Mouse (Mus musculus) heart, postnatal 4 days (tissue): ENCODE data around the gene Lrrc4c. TPM values are rescaled to one million over a fixed set of nuclear protein-coding genes. Genes with fewer than 3 reads are reported as not detected.

Experiments used
- DNase-seq: peaks from one replicate; pipeline ENCODE4 v3.0.0; 2021
- total RNA-seq, 2 experiments: library from RNA; stranded (reverse); gene quantifications; 2 replicates each; pipeline ENCODE4 v1.2.3; 2021

The Lrrc4c gene
- total RNA-seq, 2 experiments from 2014 or later, result 0.67 to 0.70 TPM

- DNase-seq, result no peak
Measured at GRCm38 (mm10) chr2:96876062-96876461, 558.1 kb downstream of the Lrrc4c start.

DNA sequence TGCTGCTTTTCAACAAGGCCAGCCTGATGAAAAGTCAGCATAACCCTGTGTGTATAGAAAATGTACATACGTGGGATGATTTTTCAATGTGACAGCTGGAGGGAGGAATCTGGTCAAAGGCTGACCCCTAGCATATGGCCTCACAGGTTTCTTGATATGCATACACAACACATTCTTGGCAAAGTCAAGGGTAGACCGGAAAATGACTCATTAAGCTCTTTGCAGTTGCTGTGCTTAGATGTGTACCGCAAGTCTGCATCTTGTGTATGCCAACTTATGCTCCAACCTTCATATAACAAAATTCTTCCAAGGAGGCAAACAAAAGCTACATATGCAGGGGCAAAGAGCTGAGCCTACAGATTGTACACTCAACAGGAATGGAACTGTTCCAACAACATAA is 631.6 kb downstream of the Lrrc4c start:
- DNase-seq, result no peak

- no peak for DNase-seq
Measured at GRCm38 (mm10) chr2:96999521-96999920, 681.6 kb downstream of the Lrrc4c start.

DNA sequence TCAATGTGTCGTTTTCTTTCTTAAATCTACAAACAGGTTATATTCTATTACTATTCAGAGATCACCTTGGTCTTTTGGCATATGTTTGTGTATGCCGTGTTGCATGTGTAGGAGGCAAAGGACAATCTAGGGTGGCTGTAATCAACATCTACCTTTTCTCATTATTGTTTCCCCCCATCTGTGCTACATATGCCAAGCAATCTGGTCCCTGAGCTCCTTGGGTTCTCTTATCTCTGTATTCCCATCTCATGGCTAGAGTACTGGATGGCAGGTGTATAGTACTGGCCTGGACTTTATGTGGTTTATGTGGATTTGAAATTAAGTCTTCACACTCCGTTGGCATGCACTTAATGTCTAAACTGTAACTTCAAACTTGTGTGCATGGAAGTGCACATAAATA is 700.4 kb downstream of the Lrrc4c start:
- DNase-seq, result no peak

DNA sequence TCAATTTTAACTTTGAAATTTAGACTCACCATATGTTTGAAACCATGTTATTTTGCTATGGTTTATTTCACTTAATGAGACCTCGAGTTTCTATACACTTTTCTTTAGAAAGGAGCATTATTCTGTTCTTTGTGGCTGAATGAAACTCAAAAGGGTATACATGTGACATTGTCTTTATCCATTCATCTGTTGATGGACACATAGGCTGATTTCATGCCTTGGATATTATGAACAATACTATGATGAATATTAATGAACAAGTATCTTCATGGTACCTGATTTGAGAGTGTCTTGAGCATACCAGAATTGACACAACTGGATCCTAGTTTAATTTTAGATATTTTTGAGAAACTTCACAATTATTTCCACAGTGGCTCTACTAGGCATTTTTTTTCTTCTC is 709.0 kb downstream of the Lrrc4c start:
- DNase-seq, result no peak

- no peak for DNase-seq
Measured at GRCm38 (mm10) chr2:97027585-97027984, 709.6 kb downstream of the Lrrc4c start.

DNA sequence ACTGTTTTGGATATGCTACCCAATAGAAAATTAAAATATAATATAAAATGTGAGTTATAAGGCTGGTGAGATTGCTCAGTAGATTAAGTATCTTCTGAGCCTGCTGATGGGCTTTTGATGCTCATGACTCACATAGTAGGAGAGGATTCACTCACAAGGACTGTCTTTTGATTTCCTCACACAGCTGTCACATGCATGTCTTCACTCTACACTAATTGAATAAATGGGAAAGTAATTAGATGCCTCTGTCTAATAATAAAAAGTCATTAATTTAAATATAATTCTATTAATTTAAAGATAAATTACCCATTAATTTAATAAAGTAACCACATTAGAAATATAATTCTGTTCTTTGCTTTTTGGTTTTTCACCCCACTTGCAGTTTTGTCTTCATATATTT is 718.4 kb downstream of the Lrrc4c start:
- no peak for DNase-seq

- DNase-seq, result no peak
Measured at GRCm38 (mm10) chr2:97037024-97037814, 719.2 kb downstream of the Lrrc4c start.

DNA sequence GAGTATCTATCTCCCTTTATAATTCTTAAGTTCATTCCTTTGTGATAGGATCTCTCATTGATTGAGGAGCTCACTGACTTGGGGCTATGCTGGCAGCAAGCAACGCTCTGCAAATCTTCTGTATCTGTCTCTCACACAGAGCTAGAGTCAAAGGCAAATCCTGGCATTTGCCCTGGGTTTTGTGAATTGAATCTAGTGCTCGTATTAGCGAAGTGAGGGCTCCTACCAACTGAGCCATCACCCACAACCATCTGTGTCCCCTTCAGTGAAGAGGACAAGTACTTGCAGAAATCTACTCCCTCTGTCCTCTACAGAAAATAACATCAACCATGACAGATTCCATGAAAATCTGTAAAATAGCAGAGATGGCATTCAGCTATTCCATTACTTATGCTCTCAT is 726.0 kb downstream of the Lrrc4c start:
- DNase-seq, result no peak

DNA sequence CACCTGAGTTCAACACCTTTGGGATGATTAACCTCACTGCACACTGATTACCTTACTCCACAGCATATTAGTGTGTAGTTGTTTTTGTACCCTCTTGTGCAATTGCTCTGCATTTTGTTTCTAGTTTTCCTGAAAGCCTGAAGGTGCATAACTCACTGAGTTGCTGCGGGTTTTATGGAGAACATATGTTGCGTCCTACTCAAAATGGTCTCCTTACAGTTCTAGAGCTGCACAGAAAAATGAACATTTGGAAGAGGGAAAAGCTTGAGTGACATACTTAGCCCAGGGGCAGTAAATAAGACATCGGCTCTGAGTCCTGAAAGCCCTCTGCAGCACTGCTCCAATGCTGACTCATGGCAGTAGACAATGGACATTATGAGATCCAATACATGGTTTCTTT is 727.7 kb downstream of the Lrrc4c start:
- no peak for DNase-seq

- DNase-seq, result no peak
Measured at GRCm38 (mm10) chr2:97080156-97080555, 762.2 kb downstream of the Lrrc4c start.

DNA sequence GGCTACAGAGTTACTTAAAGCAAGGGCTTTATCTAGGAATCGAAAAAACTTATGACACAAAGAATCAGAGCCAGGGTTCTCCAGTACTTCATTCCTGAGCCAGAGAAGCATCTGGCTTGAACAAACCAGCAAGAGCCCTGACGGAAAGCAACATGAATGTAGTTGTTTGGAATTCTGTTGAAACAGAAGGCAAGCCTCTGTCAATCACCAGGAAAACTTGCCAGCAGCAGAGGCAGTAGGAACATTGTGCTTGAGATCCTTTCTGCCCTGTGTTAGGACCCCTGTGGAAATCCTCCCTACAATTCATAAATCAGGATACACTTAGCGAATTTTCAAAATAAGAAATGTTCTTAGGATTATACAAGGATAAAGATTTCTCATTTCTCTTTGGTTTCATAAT is 780.0 kb downstream of the Lrrc4c start:
- no peak for DNase-seq

DNA sequence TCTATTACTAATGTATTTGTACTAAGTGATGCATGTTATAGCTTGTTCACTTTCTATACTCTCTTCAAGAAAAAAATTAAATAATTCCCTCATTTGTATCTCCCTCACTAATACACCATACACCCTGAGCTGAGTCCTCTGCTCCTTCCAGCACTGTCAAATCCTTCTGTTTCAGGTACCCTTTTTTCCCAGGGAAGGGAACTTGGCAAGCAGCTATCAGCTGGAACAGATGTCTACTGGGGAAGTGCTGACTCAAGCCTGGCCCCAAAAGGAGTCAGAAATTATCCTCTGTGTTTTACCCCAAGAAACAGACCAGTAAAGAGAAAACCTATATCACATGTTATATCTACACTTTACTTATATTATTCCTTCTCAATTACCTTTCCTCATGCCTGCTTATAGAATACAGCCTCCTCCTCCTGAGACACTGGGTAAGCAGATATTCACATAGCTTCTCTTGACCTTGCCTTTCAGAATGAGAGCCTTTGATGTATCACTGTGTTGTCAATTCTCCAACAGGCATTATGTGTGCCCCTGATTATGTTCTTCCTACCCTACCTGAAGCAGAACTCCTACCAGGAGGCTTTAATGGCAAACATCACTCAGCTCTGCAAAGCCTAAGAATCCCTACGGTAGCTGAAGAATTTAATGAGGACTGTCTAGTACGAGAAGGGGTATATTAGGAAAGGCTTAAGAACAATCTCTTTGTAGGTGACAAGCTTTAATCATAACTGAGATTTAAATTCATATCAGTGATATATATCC is 785.6 kb downstream of the Lrrc4c start:
- DNase-seq, result no peak

GRCm38 (mm10) chr2:97124246-97124645 is 806.3 kb downstream of the Lrrc4c start:
- no peak for DNase-seq

DNA sequence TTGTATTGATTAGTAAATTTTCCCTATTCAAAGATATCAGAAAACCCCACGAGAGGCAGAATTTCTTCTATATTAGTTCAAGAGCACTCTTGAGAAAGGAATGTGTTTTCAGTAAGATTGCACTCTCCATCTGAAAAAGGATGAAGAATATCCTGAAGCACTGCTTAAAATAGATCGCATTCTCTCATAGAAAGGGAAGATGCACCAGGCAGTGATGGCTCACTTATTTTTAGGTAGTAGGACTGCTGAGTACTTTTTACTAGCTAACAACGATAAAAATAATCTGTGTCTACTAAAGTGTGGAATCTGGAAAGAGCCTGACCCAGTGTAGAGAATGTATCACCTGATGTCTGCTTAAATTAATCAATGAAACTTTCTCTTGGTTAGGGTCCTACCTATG is 820.5 kb downstream of the Lrrc4c start:
- DNase-seq, result no peak

DNA sequence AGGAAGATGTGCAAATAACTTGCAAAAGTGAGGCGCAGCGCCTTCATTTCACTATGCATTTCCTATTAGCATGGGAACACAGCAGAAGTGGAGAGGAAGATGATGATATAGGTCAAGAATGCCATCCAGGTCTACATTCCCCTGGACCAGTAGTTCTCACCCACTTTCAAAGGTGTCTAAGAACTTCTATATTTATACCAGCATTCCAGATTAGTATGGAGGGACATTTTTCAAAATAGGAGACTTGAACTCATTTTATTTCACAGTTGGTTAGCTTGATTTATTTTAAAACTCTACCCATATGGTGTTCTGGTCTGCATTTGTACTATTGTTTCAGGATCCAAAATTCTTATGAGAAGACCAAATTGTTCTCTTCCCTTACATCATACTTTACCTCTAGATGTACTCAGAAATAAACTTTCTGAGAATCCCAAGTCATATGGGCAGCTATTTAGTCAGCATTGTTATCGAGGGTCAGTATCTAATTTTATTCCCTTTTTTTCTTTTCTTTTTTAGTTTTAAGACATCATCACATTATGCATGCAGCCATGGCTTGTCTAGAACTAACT is 833.7 kb downstream of the Lrrc4c start:
- DNase-seq, result no peak

DNA sequence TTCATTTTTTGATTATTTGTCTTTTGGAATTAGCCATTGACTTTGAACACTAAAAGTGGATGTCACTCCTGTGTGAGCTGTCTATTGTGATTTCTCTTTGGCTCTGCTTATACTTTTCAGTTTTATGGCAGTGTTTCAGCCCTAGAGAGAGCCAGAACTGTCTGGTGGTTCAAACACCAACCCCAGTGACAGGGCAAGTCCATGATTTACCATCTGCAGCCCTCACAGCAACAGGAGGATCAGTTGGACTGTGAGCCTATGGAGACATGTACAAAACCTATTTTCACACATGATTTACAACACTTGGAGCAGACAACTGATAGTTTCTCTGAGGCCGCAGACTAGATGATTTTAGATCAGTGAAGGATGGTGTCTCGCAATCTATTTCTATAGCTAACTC is 847.8 kb downstream of the Lrrc4c start:
- no peak for DNase-seq

- no peak for DNase-seq
Measured at GRCm38 (mm10) chr2:97178399-97178798, 860.4 kb downstream of the Lrrc4c start.

DNA sequence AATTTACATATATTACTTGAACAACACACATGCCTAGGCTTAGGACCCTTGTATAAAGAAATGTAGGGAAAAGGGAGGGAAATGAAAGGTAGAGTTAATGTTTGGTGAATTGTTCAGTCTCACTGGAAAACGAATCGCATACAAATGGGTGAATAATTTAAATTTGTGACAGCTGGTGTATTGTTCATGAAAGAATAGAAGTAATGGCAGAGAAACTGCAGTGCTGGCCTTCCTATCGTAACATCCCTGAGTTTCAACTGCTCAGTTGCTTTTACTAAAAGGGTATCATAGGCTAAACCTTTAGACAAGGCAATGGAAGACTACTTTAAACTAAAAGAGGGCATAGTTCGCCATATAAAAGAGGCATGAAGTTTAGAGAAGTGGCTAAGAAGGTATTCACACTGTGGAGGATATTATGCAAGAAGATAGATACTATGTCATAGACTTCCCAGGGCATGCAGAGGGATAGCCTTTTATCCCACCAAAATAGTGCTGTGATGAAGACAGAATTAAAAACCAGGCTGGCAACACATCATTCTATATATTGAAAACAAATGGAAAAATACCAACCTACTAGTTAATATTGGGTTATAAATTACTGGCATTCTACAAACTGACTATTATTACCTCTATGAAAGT is 879.1 kb downstream of the Lrrc4c start:
- DNase-seq, result no peak

DNA sequence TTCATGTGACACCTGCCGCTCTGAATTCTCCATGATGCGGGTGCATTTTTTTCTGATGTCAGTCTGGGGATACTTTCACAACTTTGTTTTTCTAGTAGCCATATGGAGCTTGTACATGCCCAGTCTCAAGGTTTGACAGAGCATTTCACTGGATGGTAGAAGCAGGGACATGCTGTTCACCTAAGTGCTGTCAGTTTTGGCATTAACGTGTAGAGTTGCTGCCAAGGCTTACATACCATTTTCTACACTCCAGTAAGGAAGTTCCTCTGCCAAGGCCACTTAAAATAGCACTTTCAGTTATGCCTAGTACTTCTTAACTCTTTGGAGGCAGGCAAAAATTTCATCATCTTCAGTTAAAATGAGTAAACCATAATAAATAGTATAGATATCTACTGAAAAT is 915.0 kb downstream of the Lrrc4c start:
- peak; percentile 53 for DNase-seq

DNA sequence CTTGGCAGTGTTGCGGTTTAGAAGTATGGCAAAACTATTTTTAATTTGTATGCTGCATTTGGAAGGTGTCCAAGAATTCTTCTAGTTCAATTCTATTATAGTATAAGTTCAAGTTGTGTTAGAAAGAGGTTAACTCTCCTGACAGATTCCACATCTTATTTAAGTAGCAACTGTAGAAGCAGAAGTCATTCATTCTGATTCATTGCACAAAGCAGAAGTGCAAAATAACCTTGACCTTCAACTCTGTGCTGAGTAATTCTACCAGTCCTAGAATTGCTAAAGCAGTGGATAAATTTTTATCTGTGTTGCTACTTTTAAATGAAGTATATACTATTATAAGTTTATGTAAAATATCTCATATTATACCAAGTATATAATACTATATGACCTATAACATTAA is 916.1 kb downstream of the Lrrc4c start:
- DNase-seq, result no peak

DNA sequence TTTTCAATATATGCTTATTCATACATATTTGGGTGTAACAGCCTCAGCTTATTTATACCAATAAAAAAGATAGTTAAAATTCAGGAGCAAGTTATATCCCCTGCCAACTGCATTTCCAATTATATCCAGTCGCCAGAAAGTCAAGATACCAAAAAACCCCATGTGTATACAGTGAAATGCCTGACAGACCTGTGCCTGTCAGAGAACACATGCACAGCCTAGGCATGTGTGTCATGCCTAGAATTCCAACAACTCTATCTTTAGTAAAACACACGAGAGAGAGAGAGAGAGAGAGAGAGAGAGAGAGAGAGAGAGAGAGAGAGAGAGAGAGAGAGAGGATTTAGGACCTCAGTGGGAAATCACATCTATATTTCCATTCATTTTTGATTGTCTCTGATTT is 956.7 kb downstream of the Lrrc4c start:
- DNase-seq, result no peak

DNA sequence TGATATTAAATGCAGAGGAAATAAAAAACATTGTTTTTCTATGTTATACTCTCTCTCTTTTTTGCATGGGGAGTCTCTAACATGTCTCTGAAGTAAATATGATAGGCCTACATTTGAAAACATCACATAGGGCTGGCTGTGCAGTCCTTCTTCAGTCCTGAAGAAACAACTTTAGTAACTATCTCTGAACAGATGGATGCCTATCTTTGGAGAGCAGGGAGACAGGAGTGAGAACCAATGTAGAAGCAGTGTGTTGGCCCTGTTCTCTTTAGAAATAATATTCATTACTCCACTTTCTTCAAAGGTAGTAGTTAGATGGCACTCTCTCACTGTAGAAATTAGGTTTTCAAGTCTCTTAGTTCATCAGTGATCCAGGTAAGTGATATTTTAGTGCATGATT is 967.0 kb downstream of the Lrrc4c start:
- DNase-seq, result no peak
